Mouse (Mus musculus): Measurements from ENCODE around the gene Mpped2.

Mpped2 gene

DNA sequence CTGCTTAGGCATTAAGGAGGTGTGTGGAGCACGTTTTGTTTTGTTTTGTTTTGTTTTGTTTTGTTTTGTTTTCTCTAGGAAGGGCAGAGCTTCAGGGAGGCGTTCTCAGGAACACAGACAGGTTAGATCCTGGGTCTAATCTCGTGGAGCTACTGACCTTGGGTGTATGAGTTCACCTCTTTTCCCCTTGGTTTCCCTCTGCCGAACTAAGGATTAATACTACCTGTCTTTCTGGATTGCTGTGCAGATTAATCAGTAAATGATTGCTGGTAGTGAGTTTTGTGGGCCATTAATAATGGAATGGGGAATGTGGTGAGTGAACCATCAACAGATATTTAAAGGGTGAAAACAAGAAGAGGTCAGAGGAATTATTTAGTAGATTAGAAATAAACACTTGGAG lies 53.8 kb downstream of the Mpped2 start:
- DNase-seq (ENCODE audit: low spot score), result no peak

DNA sequence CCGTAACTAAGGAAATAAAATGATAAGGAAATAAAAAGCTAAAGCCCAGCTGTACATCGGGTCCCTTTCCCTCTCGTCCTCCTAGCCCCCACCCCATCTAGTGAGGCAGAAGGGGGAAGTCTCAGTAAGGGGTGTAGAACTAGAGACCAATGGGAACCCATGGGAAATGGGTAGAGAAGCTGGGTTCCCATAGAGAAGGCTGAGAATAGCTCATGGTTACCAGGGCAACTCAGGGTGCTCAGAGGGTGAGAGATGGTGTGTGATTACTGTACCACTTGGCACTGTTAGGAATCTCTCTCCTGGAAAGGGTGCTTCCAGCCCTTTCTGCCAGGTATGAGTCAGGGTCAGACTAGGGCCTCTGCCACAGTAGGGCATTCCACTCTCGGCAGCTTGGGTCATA lies 54.3 kb downstream of the Mpped2 start:
- DNase-seq (ENCODE audit: low spot score), result no peak

DNA sequence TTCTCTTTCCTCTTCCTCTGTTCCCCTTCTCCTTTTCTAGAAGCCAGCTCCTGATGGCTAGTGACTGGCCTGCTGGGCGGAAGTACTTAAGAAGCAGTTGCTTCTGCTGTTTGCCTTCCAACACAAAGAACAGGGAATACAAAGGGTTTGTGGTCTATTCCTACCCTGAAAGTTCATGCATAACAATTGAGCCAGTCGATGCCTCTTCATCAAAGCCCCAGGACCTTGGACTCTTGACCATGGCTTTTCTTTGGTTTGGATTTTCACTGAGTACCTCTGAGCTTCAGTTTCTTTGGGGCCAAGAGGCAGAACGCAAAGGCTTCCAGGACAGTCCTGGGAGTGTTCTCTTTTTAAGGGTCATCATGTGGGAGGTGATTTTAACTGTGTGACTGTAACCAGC lies 57.8 kb downstream of the Mpped2 start:
- no peak for DNase-seq (ENCODE audit: low spot score)

DNA sequence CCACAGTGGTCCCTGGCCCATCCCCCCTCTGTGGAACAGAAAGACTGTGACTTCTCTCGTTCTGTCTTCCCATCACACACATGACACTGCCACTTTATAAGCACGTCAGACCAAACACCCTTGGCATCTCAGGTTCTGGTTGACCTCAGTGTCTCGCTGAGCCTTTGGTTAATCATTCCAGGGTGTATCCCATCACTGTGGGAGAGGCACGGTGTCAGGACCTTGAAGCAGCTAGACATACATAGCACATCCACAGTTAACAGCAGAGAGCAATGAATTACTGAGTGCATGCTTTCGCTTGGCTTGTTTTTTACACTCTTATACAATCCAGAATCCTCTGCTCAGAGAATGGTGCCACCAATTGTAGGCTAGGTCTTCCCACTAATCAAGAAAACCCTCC lies 60.6 kb downstream of the Mpped2 start:
- DNase-seq (ENCODE audit: low spot score), result no peak

DNA sequence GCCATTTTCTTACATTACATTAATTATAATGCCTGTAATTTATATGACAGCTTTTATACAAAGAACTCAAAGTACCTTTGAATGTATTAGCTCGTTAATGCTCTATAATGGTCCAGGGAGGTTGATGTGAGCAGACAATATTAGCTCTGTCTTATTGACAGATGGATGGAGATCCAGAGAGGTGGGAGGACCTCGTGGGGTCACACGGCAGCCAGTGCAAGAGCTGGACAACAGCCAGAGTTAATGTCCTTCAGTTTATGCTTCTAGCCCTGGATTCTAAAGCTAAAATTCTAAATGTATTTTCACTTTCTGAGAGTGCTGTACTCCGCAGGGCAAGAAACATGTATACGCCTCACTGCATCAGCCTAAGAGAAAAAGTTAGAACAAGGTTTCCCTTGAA lies 61.6 kb downstream of the Mpped2 start:
- DNase-seq (ENCODE audit: low spot score), result no peak

DNA sequence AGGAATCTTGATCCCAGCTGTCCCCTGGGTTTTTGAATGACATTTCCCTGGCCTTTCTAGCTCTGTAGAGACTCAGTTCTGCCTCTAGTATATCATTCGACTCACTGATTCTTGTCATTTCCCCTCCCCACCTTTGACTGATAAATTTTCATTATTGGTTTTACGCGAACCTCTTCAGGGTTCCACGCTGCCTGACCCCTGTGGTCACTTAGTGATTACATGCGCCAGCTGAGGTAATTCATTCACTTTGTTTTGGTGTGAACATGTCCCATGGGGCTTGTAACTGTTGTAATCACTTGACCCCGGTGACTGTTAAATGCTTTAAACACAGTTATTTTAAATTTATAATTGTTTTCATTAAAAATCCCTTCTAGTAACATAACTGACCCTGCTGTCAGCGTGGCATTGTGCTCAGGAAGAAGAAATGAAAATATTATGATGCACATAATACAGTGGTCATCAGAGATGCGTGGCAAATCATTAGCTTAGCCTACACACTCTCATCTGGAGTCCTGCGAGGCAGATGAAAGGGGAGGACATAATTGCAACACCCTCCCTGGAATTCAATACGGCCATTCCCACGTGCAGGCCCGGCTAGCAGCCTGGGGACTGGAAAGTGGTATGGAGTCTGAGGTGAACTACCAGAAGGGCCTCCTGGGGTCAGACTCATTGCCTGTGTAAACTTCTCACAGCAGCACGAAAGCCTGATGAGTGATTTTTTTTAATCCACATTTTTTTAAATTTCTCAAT lies 63.5 kb downstream of the Mpped2 start:
- no peak for DNase-seq (ENCODE audit: low spot score)

DNA sequence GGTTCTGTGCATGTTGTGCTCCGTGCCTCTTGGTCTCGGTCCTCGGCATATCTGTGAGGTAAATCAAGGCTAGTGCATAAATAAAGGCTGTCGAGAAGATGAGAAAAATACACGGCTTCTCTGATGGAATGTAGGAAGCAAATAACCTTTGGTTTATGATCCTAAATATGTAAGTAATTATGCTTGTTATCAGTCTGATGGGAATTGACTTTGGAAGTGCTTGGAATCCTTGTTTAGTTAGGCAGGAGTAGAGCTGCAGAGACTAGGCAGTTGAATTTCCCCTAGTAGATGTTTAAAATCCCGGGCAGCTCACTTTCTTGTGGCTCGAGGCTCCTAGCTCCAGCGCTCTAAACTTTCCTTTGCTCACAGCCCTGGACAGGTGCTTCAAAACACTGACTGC lies 69.9 kb downstream of the Mpped2 start:
- no peak for DNase-seq (ENCODE audit: low spot score)

DNA sequence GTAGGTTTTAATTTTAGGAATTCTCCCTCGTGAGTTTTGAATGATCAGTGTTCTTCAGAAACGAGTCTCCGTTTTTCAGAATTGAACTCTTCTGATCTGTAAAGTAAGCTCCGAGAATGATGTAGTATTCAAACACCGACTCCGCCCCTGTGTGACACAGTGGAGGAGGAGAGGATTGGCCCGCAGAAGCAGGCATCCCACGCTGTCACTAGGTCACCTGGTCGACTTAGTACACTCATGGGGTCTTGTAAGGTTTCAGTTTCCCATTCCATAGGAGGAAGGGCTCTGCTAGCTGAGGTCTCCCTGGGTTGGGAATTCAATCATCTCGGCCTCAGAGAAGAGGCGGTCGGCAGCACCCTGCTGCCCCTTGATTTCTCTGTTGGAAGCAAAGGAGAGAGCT lies 76.2 kb downstream of the Mpped2 start:
- DNase-seq (ENCODE audit: low spot score), result no peak

DNA sequence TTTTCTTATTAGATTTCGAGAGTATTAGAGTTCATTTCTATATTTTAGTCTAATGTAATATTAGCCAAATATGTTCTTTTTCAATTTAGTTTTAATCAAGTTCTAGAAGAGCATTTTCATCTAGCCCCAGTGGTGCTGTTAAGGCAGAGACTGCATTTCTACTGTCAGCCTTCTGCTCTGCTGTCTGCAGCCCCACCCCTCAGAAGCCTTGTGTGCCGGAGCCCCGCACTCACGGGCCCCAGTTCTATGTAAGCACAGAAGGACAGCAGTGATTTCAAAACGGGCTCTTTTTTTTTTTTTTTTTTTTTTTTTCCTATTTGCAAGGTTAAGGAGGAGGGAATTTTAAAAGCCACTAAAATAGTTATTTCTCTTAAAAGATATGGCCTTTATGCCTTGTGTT lies 79.6 kb downstream of the Mpped2 start:
- no peak for DNase-seq (ENCODE audit: low spot score)

DNA sequence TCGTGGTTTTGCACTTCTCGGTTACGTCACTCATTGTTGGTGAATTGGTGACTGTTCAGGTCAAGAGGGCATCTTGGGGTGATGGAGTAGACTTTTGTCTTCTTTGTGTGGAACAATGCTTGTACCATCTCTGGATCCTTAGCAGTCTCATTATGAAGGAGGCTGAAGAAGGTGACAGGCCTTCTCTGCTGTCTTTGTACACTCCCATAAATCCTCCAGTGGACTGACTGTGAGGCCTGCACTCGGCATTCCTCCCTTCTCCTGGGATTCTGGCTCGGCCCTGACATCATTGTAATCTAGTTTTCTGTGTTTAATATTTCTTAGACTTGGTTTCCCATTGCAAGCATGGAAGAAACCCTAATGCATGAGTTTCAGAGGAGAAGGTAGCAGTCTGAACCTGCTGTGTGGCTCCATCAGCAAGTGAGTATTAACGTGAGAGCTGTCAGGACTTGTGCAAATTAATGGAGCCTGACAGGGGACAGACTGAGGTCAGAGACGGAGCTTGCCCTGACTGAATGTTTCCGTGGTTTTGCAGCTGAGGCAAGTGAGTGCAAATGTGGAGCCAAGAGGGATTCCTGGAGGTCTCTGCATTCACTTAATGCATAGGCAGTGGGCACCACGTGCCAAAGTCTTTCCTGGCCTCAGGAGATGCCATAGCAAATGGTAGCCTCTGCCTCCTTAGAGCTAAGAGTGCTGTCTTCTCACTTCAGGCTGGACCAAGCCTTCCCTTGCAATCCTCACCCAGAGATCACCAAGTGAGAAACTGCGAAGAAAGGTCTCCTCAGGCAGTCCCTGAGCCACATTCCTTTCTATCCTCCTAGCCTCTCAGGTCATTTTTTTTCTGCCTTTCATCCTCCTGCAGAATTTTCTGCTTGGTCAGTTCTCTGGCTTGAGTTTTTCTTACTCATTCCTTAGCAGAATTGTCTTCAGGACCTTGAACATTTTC lies 81.5 kb downstream of the Mpped2 start:
- no peak for DNase-seq (ENCODE audit: low spot score)

DNA sequence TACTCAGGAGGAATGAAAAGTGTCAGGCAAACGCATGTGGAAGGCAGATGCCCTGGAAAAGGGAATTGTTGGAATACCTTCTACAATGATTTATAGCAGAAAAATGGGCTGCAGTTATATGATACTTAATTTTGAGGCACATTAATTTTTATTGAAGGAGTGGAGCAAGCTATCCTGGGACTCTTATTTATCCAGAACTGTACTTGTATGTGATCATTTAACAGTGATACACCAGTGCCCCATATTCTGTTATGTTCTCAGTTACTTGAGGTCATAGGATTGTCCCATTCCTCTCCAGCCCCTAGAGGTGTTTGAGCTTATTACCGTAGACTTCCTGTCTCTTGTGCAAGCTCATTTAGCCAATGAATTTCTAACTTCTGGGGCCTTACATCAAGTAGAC lies 82.9 kb downstream of the Mpped2 start:
- DNase-seq (ENCODE audit: low spot score), result no peak

DNA sequence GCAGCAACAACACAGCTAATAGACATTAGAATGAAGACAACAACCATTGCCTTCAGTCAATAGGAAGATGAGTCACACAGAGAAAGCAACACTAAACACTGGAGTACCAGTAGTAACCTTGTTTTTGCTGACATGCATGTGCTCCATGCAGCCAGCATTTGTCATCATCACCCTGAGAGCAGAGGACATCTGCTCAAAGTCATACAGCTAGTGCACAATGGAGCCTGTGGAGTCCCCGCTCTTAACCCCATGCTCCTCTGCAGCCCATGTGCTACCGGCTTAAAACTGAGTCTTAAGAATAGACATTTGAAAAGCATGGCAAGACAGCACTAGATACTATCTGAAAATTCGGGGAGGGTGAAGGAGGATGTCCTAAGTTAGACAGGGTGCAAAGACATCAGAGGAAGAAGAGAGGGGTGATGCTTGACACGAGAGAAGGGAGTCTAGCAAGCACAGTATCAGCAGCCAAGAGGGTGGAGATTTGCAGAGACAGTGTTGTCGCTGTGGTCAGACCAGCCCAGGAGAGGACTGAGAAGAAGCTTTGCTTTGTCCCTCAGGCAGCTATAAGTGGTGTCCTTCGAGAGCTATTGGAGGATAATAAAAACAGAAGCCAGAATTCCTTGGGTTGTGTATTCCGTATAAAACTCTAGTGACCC lies 85.9 kb downstream of the Mpped2 start:
- DNase-seq (ENCODE audit: low spot score), result no peak

DNA sequence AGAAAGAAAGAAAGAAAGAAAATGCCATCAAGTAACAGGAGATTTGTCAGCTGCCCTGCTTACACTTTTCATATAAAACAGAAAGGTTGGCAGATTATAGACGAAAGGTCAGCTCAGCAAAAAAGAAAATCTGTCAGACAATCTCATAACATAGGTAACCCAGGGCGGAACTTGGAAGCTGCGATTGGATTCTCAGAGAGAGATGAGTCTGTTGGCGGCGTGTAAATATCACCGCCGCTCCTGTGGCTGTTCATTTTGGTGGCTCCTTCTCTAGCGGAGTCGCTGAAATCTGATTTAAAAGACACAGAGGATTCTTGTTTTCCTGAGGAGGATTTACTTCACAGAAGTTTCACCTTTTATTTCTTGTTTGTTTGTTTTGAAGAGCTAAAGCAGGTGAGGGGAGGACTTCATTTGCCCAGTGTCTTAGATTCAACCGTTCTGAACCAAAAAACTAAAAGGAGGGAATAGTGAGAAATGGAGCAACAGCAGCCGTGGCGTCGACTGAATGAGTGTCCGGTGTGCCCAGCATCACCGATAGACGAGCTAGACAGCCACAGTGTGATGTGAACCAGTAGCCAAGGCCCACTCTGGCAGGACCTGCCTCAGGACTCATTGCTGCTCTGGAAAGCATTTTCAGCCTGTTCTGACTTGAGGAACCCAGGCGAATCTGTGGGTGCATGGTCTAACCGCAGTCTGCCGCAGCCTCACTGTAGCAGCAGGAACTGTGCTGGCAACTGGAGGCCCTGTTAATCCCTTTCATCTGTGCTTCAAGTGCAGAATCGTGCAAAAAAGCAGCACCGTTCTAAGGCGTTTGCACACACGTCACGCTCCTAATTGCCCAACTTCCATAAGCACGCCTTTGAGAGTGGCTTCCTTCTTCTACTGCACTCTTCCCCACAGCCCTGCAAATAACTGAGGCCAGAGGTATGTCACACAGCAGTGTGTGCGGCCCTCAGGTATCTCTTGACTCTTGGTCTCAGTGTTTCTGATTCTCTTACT lies 88.4 kb downstream of the Mpped2 start:
- DNase-seq (ENCODE audit: low spot score), result no peak

DNA sequence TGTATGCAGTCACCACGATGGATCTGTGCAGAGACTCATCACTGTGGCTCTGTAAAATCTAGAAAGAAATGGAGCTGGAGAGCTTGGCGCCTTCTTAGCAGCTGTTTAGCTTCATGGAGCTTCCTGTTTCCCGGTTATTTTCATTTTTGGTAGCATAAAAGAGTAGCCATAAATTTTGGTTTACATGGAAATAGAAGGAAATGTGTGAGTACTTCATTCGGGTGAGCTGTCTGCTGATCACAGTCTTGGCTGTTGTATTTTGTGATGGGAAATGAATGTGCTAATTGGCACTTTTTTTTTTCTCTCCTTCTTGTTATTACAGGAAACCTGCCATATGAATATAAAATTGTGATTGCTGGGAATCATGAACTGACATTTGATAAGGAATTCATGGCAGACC lies 90.2 kb downstream of the Mpped2 start:
- no peak for DNase-seq (ENCODE audit: low spot score)

DNA sequence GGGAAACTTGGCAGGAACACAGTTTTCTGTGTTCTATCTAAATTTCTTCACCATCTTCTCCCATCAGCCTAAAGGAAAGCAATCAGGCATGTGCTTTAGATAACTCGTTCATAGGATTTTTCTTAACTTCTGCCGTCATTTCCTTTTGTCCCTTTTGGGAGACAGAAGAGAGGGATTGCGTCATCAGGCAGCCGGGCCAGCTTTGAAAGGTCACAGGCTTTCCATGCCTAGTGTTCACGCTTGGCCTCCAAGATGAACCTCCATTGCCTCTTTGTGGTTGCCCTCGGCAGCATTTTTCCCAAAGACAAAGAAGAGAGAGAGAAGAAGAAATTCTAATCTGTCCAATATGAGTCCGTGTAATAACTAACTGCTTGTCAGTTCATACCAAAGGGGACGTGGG lies 95.0 kb downstream of the Mpped2 start:
- DNase-seq (ENCODE audit: low spot score), result no peak

DNA sequence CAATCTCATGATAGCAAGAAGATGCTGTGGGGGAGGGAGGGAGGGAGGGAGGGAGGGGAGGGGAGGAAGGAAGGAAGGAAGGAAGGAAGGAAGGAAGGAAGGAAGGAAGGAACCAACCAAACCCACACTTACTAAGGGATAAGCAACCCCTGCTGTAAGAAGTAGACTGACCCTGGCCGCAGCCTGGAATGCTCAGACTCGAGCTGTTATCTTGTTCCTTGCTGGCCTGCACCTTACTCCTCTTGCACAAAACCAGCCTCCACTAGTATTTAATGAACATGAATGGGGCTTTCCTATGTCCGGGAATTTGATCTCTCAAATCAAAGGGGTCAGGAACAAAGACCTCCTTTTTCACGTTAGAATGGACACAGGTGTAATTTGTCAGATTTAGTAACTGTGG lies 95.5 kb downstream of the Mpped2 start:
- DNase-seq (ENCODE audit: low spot score), result no peak

DNA sequence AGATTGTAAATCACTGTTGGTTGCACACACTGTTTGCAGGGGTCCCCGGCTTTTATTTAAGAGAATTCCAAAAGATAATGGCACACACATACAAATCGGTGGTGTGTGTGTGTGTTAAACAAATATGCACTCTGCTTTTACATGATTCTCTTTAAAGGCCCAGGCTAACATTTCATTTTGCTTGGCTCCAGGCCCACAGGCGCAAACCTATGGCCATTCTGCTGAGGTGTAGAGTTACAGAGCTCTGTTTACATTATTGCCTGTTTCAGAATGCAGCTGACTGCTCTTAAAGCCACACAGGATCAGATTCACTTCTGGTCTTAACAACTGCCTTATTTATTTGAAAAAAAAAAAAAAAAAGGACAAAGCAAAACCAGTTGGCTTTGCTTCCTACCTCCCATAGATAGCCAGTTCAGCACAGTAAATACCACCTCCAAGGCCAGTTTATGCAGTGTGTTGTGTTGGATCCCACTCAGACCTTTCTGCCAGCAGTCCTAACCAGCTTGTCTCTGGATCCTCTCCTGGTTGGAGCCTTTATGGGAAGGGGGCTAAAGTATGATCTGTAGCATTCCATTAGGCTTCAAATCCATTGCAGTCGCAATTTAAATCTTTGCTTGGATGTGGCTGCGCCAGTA lies 96.7 kb downstream of the Mpped2 start:
- DNase-seq (ENCODE audit: low spot score), result peak; percentile 45

DNA sequence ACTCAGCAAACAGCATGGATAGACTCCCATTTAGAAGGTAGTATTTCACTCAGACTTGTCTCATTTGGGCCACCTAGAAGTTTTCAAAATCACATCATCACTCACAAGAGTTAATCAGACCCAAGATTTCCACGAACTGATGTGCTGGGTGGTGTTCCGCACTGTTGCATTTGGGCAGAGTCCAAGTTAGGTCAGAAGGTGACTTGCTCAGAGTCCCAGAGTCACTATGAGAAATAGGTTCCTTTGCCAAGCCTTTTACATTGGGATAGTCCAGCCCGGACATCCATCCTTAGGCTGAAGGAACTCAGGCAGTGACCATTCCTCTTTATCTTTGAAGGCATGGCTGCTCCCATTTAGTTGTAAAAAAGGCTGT lies 97.2 kb downstream of the Mpped2 start:
- DNase-seq (ENCODE audit: low spot score), result no peak

DNA sequence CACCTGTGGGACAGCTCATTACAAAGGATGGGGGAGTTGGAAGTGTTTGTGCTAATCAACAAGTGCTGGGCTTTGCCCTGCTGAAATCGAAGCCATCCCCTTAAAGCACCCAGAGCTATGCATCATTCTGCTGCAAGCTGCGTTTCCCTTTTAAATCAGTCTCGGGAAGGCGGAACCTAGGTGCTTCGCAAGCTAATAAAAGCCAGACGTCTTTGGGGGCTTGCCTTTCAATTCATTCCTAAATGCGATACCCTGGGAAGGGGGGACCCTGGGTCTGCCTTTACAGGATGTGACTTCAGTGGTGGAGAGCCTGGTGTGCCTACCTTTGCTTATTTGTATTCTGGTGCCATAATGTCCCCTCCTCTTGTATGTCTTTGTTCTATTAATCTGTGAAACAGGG lies 103.2 kb downstream of the Mpped2 start:
- DNase-seq (ENCODE audit: low spot score), result no peak

DNA sequence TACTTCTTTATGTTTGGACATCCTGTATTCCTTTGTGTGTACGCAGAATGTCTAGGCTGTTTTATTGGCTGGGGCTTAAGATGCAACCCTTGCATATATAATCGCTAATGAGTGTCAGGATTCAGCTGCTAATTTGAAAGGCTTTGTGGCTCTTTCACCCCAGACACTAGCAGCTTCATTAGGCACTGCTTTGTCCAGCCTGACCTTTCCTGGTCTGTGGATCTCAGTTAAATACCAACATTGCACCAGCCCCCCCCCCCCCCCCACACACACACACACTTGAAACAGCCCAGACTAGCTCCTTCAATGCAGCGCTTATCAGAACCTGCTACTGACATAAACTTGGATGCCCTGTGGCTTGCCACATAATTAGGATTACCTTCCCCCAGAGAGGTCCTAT lies 104.8 kb downstream of the Mpped2 start:
- peak; percentile 22 for DNase-seq (ENCODE audit: low spot score)

DNA sequence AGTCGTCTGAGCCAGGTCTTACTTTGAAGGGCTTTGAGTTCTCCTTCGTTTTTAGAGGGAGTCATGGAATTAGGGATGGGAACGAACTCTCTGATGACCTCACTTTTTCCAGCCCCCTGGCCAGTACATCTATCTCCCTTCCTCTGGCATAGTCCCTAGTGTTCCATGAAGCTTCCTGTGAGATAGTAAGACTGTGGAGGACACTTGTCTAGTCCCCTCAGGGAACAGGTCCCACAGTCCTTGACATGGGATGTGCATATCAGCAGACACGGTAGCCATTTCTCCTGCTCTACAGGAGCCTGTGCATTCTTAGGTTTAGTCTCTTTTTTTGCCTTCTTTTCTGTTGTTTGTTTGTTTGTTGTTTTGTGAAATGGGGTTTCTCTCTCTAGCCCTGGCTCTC lies 105.8 kb downstream of the Mpped2 start:
- DNase-seq (ENCODE audit: low spot score), result no peak
